Mouse (Mus musculus): ENCODE measurements around the gene D17Wsu92e. TPM values are rescaled to one million over a fixed set of nuclear protein-coding genes. Genes with fewer than 3 reads are reported as not detected.
A peak's percentile ranks its signal among the peaks of the same experiment; 100 is the strongest.

Gene D17Wsu92e
- polyA plus RNA-seq, 1 experiment from 2014 or later, result 22.3 TPM

DNA sequence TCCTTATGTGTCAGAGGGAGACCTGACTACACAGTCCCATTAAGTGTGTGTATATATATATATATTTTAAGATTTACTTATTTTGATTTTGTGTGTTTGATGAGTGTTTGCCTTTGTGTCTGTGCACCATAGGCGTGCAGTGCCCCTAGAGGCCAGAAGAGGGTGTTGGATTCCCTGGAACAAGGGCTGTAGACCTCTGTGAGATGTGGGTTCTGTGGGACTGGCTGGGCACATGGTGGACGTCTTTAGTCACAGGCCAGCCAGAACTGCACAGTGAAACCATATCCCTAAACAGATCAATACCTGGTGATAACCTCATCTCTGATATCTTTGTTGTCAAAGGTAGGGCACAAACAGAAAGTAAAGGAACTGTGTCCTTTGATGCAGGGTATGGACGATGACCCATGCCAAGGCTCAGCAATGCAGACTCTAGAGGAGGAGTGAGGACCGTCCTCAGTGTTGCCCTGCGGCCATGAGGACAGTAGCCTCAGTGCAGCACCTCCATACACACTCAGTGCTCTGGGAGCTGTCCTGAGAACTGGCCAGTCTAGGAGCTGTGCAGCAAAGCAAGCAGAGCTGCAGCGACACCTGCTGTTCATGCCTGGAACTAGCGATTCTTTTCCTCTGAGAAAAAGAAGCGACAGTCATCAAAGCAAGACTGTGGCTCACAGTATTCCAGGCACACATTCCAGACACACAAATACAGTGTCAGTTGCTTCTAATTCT is 51.5 kb downstream of the D17Wsu92e start:
- H3K9ac ChIP-seq (replicated peaks; ENCODE audit: low read depth, low read length), result no peak overlapping the region
- H3K4me1 ChIP-seq (ENCODE audit: control insufficient read depth, insufficient read depth, low read length), result no peaks in the 10 kb centered on the region
- no peak overlapping the region for H3K4me3 ChIP-seq (ENCODE audit: low read depth, low read length)
- WGBS, result 63% methylated on average over 8 of the region's 8 CpGs
- H3K27ac ChIP-seq (ENCODE audit: low read length), result no peak overlapping the region
- peaks cover 28% of the 10 kb centered on the region for H3K36me3 ChIP-seq (ENCODE audit: control insufficient read depth, insufficient read depth, low read length)
- H3K9me3 ChIP-seq (ENCODE audit: control insufficient read depth, low read depth, low read length), result peaks cover 6% of the 10 kb centered on the region; the same call in 1 of the 2 replicates
- H3K4me2 ChIP-seq (replicated peaks; ENCODE audit: low read depth, low read length), result no peak overlapping the region
- 0 out of 2 replicates have a peak, but pooled peaks have one; percentile 53 for ATAC-seq (ENCODE audit: insufficient number of reproducible peaks, insufficient read depth, low FRiP score, low read depth)
- H3K27me3 ChIP-seq (ENCODE audit: control insufficient read depth, insufficient read depth, low read length), result no peaks in the 10 kb centered on the region

DNA sequence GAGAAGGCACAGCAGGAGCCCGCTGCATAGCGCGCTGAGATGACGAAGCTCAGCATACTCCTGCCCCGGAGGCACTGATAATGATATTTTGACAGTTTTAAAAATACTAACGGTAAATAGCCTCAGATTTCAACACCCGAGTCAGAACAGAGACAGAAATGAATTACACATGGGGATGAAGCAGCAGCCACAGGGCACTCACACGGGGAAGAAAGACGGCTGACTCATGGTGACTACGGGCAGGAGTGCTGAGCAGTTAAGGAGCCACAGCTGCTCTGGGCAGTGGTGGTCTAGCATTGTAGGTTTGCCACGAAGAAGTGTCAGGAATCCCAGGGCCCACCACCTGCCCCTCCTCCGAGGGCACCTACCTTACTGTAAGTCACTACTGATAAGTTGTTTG is 52.9 kb downstream of the D17Wsu92e start:
- no peak overlapping the region for H3K9ac ChIP-seq (replicated peaks; ENCODE audit: low read depth, low read length)
- no peaks in the 10 kb centered on the region for H3K27me3 ChIP-seq (ENCODE audit: control insufficient read depth, insufficient read depth, low read length)
- no peak for ATAC-seq (ENCODE audit: insufficient number of reproducible peaks, insufficient read depth, low FRiP score, low read depth)
- H3K27ac ChIP-seq (ENCODE audit: low read length), result no peak overlapping the region
- H3K9me3 ChIP-seq (ENCODE audit: control insufficient read depth, low read depth, low read length), result peaks cover 6% of the 10 kb centered on the region; the same call in 1 of the 2 replicates
- H3K4me2 ChIP-seq (replicated peaks; ENCODE audit: low read depth, low read length), result no peak overlapping the region
- H3K4me3 ChIP-seq (ENCODE audit: low read depth, low read length), result no peak overlapping the region
- H3K4me1 ChIP-seq (ENCODE audit: control insufficient read depth, insufficient read depth, low read length), result no peaks in the 10 kb centered on the region
- WGBS, result 84% methylated on average over 12 of the region's 12 CpGs
- peaks cover 28% of the 10 kb centered on the region for H3K36me3 ChIP-seq (ENCODE audit: control insufficient read depth, insufficient read depth, low read length)

DNA sequence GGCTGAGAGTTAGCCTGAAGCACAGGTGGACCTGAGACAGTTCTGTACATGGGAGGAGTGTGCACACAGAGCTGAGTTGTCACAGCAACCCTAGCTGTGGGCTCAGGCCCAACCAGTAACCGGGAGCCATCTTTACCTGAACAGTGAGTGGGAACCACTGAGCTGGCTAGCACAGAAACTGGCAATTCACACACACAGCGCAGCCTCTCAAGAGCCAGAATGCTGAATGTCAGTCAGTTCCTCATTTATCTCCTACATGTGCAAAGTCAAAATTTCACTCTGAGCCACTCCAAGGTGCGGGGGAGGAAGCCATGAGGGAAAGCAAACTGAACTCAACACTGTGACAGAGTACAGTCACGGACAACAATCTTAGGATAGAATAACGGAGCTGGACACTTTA is 53.3 kb downstream of the D17Wsu92e start:
- Histone ChIP-seq H3K4me2 (replicated peaks; ENCODE audit: low read depth, low read length) (no peak overlapping the region), H3K9ac (replicated peaks; ENCODE audit: low read depth, low read length) (no peak overlapping the region), H3K27ac (ENCODE audit: low read length) (no peak overlapping the region), H3K27me3 (ENCODE audit: control insufficient read depth, insufficient read depth, low read length) (no peaks in the 10 kb centered on the region), H3K9me3 (ENCODE audit: control insufficient read depth, low read depth, low read length) (peaks cover 6% of the 10 kb centered on the region; the same call in 1 of the 2 replicates), H3K4me3 (ENCODE audit: low read depth, low read length) (no peak overlapping the region), H3K4me1 (ENCODE audit: control insufficient read depth, insufficient read depth, low read length) (no peaks in the 10 kb centered on the region), H3K36me3 (ENCODE audit: control insufficient read depth, insufficient read depth, low read length) (peaks cover 28% of the 10 kb centered on the region)
- ATAC-seq (ENCODE audit: insufficient number of reproducible peaks, insufficient read depth, low FRiP score, low read depth), result no peak
- WGBS, result 82% methylated on average over 5 of the region's 5 CpGs

DNA sequence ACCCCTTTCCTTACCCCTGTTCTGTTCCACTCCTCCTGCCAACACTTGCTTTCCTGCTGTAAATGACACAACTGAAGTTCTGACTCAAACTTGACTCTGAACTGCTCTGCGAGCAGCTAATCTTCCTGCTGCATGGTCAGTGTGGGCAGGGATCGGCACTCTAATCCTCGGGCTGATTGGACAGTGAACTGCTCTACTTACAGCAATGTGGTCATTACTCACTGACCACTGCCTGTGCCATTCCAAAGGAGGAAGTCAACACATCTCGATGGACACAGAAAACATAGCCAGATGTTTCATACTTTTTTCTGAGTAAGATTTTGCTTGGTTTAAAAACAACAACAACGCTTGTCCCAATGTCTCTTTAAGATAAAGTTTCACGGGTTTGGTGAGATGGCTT is 55.4 kb downstream of the D17Wsu92e start:
- H3K4me2 ChIP-seq (replicated peaks; ENCODE audit: low read depth, low read length), result no peak overlapping the region
- ATAC-seq (ENCODE audit: insufficient number of reproducible peaks, insufficient read depth, low FRiP score, low read depth), result no peak
- H3K27me3 ChIP-seq (ENCODE audit: control insufficient read depth, insufficient read depth, low read length), result no peaks in the 10 kb centered on the region
- H3K36me3 ChIP-seq (ENCODE audit: control insufficient read depth, insufficient read depth, low read length), result peaks cover 25% of the 10 kb centered on the region
- no peak overlapping the region for H3K4me3 ChIP-seq (ENCODE audit: low read depth, low read length)
- no peak overlapping the region for H3K27ac ChIP-seq (ENCODE audit: low read length)
- peaks cover 6% of the 10 kb centered on the region; the same call in 1 of the 2 replicates for H3K9me3 ChIP-seq (ENCODE audit: control insufficient read depth, low read depth, low read length)
- no peaks in the 10 kb centered on the region for H3K4me1 ChIP-seq (ENCODE audit: control insufficient read depth, insufficient read depth, low read length)
- 97% methylated on average over 6 of the region's 6 CpGs for WGBS
- H3K9ac ChIP-seq (replicated peaks; ENCODE audit: low read depth, low read length), result no peak overlapping the region

DNA sequence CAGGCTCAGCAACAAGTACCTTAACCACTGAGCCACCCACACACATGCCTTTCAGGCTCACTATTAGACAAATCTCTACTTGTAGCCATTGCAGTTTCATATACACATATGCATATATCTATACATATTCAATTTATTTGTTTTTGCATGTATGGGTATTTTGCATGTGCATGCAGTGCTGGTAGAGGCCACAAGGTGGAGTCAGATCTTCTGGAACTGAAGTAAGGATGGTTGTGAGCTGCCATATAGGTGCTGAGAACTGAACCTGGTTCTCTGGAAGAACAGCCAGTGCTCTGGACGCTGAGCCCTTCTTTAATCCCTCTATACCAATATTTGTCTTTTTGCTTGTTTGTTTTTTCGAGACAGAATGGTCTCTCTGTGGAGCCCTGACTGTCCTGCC is 56.0 kb downstream of the D17Wsu92e start:
- Histone ChIP-seq H3K4me2 (replicated peaks; ENCODE audit: low read depth, low read length) (no peak overlapping the region), H3K9me3 (ENCODE audit: control insufficient read depth, low read depth, low read length) (peaks cover 6% of the 10 kb centered on the region; the same call in 1 of the 2 replicates), H3K4me1 (ENCODE audit: control insufficient read depth, insufficient read depth, low read length) (no peaks in the 10 kb centered on the region), H3K4me3 (ENCODE audit: low read depth, low read length) (no peak overlapping the region), H3K36me3 (ENCODE audit: control insufficient read depth, insufficient read depth, low read length) (peaks cover 25% of the 10 kb centered on the region), H3K27ac (ENCODE audit: low read length) (no peak overlapping the region), H3K9ac (replicated peaks; ENCODE audit: low read depth, low read length) (no peak overlapping the region), H3K27me3 (ENCODE audit: control insufficient read depth, insufficient read depth, low read length) (no peaks in the 10 kb centered on the region)
- 90% methylated on average over 2 of the region's 2 CpGs for WGBS
- no peak for ATAC-seq (ENCODE audit: insufficient number of reproducible peaks, insufficient read depth, low FRiP score, low read depth)

DNA sequence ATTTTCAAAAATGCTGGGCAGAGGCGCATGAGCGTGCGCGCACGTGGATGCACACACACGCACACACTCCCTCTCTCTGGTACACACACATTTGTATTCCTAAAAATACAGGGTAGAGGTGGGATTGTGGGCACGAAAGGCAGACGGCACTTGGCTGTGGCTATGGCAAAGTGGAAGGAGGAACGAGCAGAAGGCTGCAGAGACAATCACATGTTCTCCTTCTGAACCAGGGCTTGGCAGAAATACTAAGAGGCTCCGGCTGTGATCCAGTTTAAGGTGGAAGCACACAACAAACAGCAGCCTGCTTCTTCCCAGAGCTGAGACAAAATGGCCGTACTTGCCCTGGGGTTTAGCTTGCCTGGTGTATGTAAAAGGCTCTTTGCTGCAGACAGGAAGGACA is 57.6 kb downstream of the D17Wsu92e start:
- 93% methylated on average over 11 of the region's 11 CpGs for WGBS
- Histone ChIP-seq H3K36me3 (ENCODE audit: control insufficient read depth, insufficient read depth, low read length) (peaks cover 25% of the 10 kb centered on the region), H3K9me3 (ENCODE audit: control insufficient read depth, low read depth, low read length) (peaks cover 6% of the 10 kb centered on the region; the same call in 1 of the 2 replicates), H3K4me1 (ENCODE audit: control insufficient read depth, insufficient read depth, low read length) (no peaks in the 10 kb centered on the region), H3K4me3 (ENCODE audit: low read depth, low read length) (no peak overlapping the region), H3K27ac (ENCODE audit: low read length) (no peak overlapping the region), H3K27me3 (ENCODE audit: control insufficient read depth, insufficient read depth, low read length) (no peaks in the 10 kb centered on the region), H3K4me2 (replicated peaks; ENCODE audit: low read depth, low read length) (no peak overlapping the region), H3K9ac (replicated peaks; ENCODE audit: low read depth, low read length) (no peak overlapping the region)
- no peak for ATAC-seq (ENCODE audit: insufficient number of reproducible peaks, insufficient read depth, low FRiP score, low read depth)

DNA sequence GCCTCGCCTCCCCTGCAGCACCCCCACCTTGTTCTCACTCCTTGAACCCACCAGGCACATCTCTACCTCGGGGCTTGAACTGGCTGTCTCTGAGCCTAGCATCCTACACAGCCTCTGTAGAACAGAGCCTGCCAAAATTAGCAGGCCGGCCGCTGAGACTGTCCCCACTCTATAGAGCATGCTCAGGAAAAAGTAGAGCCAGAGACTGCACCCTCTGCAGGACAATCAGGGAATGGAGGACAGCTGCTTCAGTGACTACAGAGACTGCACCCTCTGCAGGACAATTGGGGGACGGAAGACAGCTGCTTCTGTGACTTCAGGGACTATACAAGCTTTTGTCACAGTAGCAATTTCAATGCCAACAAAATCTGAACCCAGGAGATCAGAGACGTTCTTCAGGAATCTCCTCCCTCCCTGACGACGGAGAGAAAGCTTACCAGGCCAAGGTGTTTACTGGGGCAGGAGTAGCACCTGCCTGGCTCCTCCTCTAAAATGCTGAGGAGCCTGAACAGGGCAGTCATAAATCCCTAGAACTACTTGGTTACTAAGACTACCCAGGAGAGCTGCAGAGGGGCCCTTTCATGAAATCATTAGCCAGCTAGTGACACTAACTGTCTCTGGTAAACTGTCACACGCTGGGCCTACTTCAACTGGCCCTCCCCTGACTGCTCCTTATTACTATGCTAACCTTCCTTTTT is 58.7 kb downstream of the D17Wsu92e start:
- 38% methylated on average over 9 of the region's 9 CpGs for WGBS
- H3K4me2 ChIP-seq (replicated peaks; ENCODE audit: low read depth, low read length), result no peak overlapping the region
- no peak overlapping the region for H3K4me3 ChIP-seq (ENCODE audit: low read depth, low read length)
- no peaks in the 10 kb centered on the region for H3K4me1 ChIP-seq (ENCODE audit: control insufficient read depth, insufficient read depth, low read length)
- H3K36me3 ChIP-seq (ENCODE audit: control insufficient read depth, insufficient read depth, low read length), result peaks cover 24% of the 10 kb centered on the region
- H3K27me3 ChIP-seq (ENCODE audit: control insufficient read depth, insufficient read depth, low read length), result no peaks in the 10 kb centered on the region
- H3K9ac ChIP-seq (replicated peaks; ENCODE audit: low read depth, low read length), result no peak overlapping the region
- ATAC-seq (ENCODE audit: insufficient number of reproducible peaks, insufficient read depth, low FRiP score, low read depth), result peak; percentile 77
- H3K9me3 ChIP-seq (ENCODE audit: control insufficient read depth, low read depth, low read length), result peaks cover 6% of the 10 kb centered on the region; the same call in 1 of the 2 replicates
- H3K27ac ChIP-seq (ENCODE audit: low read length), result no peak overlapping the region

DNA sequence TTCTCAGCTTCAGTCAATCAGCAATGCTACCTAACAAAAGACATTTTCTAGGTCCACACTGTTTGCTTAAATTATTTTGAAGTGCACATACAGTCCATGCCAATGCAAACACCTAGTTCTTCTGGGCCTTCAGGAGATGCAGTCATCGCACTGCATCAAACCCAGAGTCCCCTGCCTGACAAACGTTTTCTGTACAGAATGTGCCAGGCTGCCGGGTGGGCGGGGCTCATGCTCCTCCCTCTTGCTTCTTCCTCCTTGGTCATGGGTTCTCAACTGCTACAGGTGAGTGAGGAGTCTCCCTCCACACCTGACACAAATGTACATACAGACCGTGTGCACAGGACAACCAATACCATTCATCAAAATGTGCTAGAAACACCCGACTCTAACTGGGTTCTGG is 60.3 kb downstream of the D17Wsu92e start:
- Histone ChIP-seq H3K27me3 (ENCODE audit: control insufficient read depth, insufficient read depth, low read length) (no peaks in the 10 kb centered on the region), H3K4me3 (ENCODE audit: low read depth, low read length) (no peak overlapping the region), H3K4me1 (ENCODE audit: control insufficient read depth, insufficient read depth, low read length) (no peaks in the 10 kb centered on the region), H3K27ac (ENCODE audit: low read length) (no peak overlapping the region), H3K36me3 (ENCODE audit: control insufficient read depth, insufficient read depth, low read length) (peaks cover 12% of the 10 kb centered on the region), H3K4me2 (replicated peaks; ENCODE audit: low read depth, low read length) (no peak overlapping the region), H3K9me3 (ENCODE audit: control insufficient read depth, low read depth, low read length) (peaks cover 6% of the 10 kb centered on the region; the same call in 1 of the 2 replicates), H3K9ac (replicated peaks; ENCODE audit: low read depth, low read length) (no peak overlapping the region)
- WGBS, result 68% methylated on average over 6 of the region's 6 CpGs
- no peak for ATAC-seq (ENCODE audit: insufficient number of reproducible peaks, insufficient read depth, low FRiP score, low read depth)
